Mouse (Mus musculus): Measurements from ENCODE around the gene Olfr1442.

DNA sequence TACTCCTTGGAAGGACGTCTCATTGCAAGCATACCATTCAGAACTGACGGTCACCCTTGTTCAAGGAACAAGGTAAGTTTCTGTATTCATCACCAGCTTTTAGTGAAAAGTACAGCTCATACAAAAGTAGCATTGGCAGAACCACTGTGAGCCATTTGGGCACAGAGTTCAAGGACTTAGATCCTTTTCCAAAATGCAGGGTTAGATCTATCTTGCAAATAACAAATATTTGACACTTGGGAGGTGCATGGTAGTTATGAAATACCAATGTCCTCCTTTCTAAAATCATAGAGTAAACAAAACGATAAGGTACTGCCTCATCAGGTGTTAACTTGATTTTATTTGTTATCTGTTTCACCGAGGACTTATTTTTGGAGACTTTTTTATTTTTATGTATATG is 812 bp downstream of the Olfr1442 start:
- TF ChIP-seq CTCF (IDR thresholded peaks at IDR 0.05; ENCODE audit: low read depth, low read length): no peak
- no peak for TF ChIP-seq POLR2AphosphoS5 (IDR thresholded peaks at IDR 0.05; ENCODE audit: insufficient replicate concordance, low read depth, low read length)
- no peak for TF ChIP-seq GATA1 (IDR thresholded peaks at IDR 0.05; ENCODE audit: borderline replicate concordance, low read length)
- no peak for TF ChIP-seq TAL1 (conservative IDR thresholded peaks at IDR 0.05; ENCODE audit: low read depth, low read length)
- no peak for TF ChIP-seq GATA2 (IDR thresholded peaks at IDR 0.05; ENCODE audit: borderline replicate concordance, low read depth, low read length)

Measured in G1E (cell line).